Mouse (Mus musculus): Measurements from ENCODE around the gene Micall2.
A peak's percentile ranks its signal among the peaks of the same experiment; 100 is the strongest.
"Not testable (repeated sequence)": the region's sequence is repeated elsewhere in the genome, so short reads cannot be mapped to it uniquely, and the experiment has no call there.

Micall2 gene

GRCm38 (mm10) chr5:139735677-139736503 lies at the start of gene Micall2:
Gene Micall2 (minus strand): TSS chr5:139736336.
- peak; percentile 83 to 84 for DNase-seq (ENCODE audit: low read depth in 1 of 2, low spot score in 2 of 2)

- DNase-seq (ENCODE audit: low read depth in 1 of 2, low spot score in 2 of 2), result no peak
Measured at GRCm38 (mm10) chr5:139781406-139781805, 45.3 kb upstream of the Micall2 start.

- DNase-seq (ENCODE audit: low read depth in 1 of 2, low spot score in 2 of 2), result no peak
Measured at GRCm38 (mm10) chr5:139776966-139777365, 40.8 kb upstream of the Micall2 start.

GRCm38 (mm10) chr5:139775216-139775926 lies 39.2 kb upstream of the Micall2 start, which contains the start of gene Ints1:
Gene Ints1 (minus strand): TSS chr5:139775674.
- peak; percentile 79 to 91 for DNase-seq (ENCODE audit: low read depth in 1 of 2, low spot score in 2 of 2)

- DNase-seq (ENCODE audit: low read depth in 1 of 2, low spot score in 2 of 2), result no peak
Measured at GRCm38 (mm10) chr5:139768216-139768615, 32.1 kb upstream of the Micall2 start.

GRCm38 (mm10) chr5:139764296-139764695 lies 28.2 kb upstream of the Micall2 start:
- DNase-seq (ENCODE audit: low read depth in 1 of 2, low spot score in 2 of 2), result no peak

GRCm38 (mm10) chr5:139758096-139758495 lies 22.0 kb upstream of the Micall2 start:
- no peak for DNase-seq (ENCODE audit: low read depth in 1 of 2, low spot score in 2 of 2)

- no peak for DNase-seq (ENCODE audit: low read depth in 1 of 2, low spot score in 2 of 2)
Measured at GRCm38 (mm10) chr5:139756586-139756985, 20.4 kb upstream of the Micall2 start.

- DNase-seq (ENCODE audit: low read depth in 1 of 2, low spot score in 2 of 2), result no peak
Measured at GRCm38 (mm10) chr5:139756135-139756534, 20.0 kb upstream of the Micall2 start.

GRCm38 (mm10) chr5:139754753-139755152 lies 18.6 kb upstream of the Micall2 start:
- DNase-seq (ENCODE audit: low read depth in 1 of 2, low spot score in 2 of 2), result no peak

- DNase-seq (ENCODE audit: low read depth in 1 of 2, low spot score in 2 of 2), result peak in 1 of 2 experiments; percentile 50
Measured at GRCm38 (mm10) chr5:139750535-139750934, 14.4 kb upstream of the Micall2 start.

- DNase-seq (ENCODE audit: low read depth in 1 of 2, low spot score in 2 of 2), result no peak
Measured at GRCm38 (mm10) chr5:139749413-139750125, 13.4 kb upstream of the Micall2 start.

- DNase-seq (ENCODE audit: low read depth in 1 of 2, low spot score in 2 of 2), result no peak
Measured at GRCm38 (mm10) chr5:139745771-139746170, 9.6 kb upstream of the Micall2 start.

GRCm38 (mm10) chr5:139742640-139743039 lies 6.5 kb upstream of the Micall2 start:
- DNase-seq (ENCODE audit: low read depth in 1 of 2, low spot score in 2 of 2), result not testable (repeated sequence)

- DNase-seq (ENCODE audit: low read depth in 1 of 2, low spot score in 2 of 2), result no peak
Measured at GRCm38 (mm10) chr5:139738592-139739315, 2.6 kb upstream of the Micall2 start.

- DNase-seq (ENCODE audit: low read depth in 1 of 2, low spot score in 2 of 2), result no peak
Measured at GRCm38 (mm10) chr5:139737841-139738591, 1.9 kb upstream of the Micall2 start.

- DNase-seq (ENCODE audit: low read depth in 1 of 2, low spot score in 2 of 2), result no peak
Measured at GRCm38 (mm10) chr5:139736504-139736940, 386 bp upstream of the Micall2 start.

GRCm38 (mm10) chr5:139734746-139735145 lies 1.4 kb downstream of the Micall2 start:
- DNase-seq (ENCODE audit: low read depth in 1 of 2, low spot score in 2 of 2), result no peak

GRCm38 (mm10) chr5:139734016-139734415 lies 2.1 kb downstream of the Micall2 start:
- no peak for DNase-seq (ENCODE audit: low read depth in 1 of 2, low spot score in 2 of 2)

- no peak for DNase-seq (ENCODE audit: low read depth in 1 of 2, low spot score in 2 of 2)
Measured at GRCm38 (mm10) chr5:139732634-139733107, 3.5 kb downstream of the Micall2 start.
